Mouse (Mus musculus) CH12.LX (cell line): Measurements from ENCODE around the gene Plpp3. TPM values are rescaled to one million over a fixed set of nuclear protein-coding genes. Genes with fewer than 3 reads are reported as not detected.

Experiments
- DNase-seq: peaks from one replicate; pipeline ENCODE4 v3.0.0-alpha.2; 2013; ENCODE audit errors: extremely low read depth
- H3K27ac ChIP-seq: 2 replicates; pipeline ENCODE4 v1.5.1; 2012; ENCODE audit warnings: low read depth, mild to moderate bottlenecking, control low read depth, moderate library complexity; ENCODE audit not compliant: insufficient read depth
- H3K27me3 ChIP-seq: replicated peaks from 2 replicates; pipeline ENCODE3; 2012; ENCODE audit warnings: inconsistent platforms
- H3K36me3 ChIP-seq, 2 experiments: replicated peaks in 1 of 2; 2 replicates each; pipeline versions ENCODE3 to v1.6.1; 2012; ENCODE audit warnings: inconsistent platforms in 1 of 2, low read length in 1 of 2, mild to moderate bottlenecking in 1 of 2, mixed read lengths in 1 of 2, moderate library complexity in 1 of 2; ENCODE audit not compliant: control insufficient read depth in 1 of 2, insufficient read depth in 1 of 2
- H3K4me1 ChIP-seq, 2 experiments: 2 replicates each; pipeline ENCODE4 v1.6.1; 2012; ENCODE audit warnings: inconsistent platforms in 1 of 2, moderate library complexity in 1 of 2; ENCODE audit not compliant: insufficient read depth in 2 of 2, control insufficient read depth in 1 of 2
- H3K4me2 ChIP-seq: 2 replicates; pipeline ENCODE4 v1.6.1; 2012; ENCODE audit warnings: low read depth, mild to moderate bottlenecking, control low read depth; ENCODE audit not compliant: poor library complexity, insufficient read depth, severe bottlenecking
- H3K4me3 ChIP-seq, 3 experiments: fragments of 150-350 bp in 1 of 3; sonication (generic) in 1 of 3; replicated peaks in 1 of 3; 2 replicates each; pipeline versions ENCODE3 to v1.5.1; 2011 to 2012; ENCODE audit warnings: low read depth in 2 of 3, low read length in 2 of 3, mild to moderate bottlenecking in 2 of 3, moderate library complexity in 2 of 3, control low read depth in 1 of 3, improper control_type of control experiment in 1 of 3, inconsistent platforms in 1 of 3, mixed read lengths in 1 of 3; ENCODE audit not compliant: poor library complexity in 1 of 3
- H3K79me2 ChIP-seq: replicated peaks from 2 replicates; pipeline ENCODE4 v1.6.1; 2012; ENCODE audit warnings: mild to moderate bottlenecking, moderate library complexity; ENCODE audit not compliant: control insufficient read depth, poor library complexity, insufficient read depth, severe bottlenecking; ENCODE audit errors: extremely low read depth
- H3K9ac ChIP-seq: 2 replicates; pipeline ENCODE4 v1.6.1; 2012; ENCODE audit warnings: low read depth, mild to moderate bottlenecking, control low read depth, moderate library complexity; ENCODE audit not compliant: insufficient read depth
- H3K9me3 ChIP-seq: replicated peaks from 2 replicates; pipeline ENCODE3; 2012; ENCODE audit warnings: low read length, inconsistent platforms, mixed read lengths
- CHD1 ChIP-seq: IDR thresholded peaks from 2 replicates; pipeline ENCODE4 v1.6.1; 2012; ENCODE audit warnings: low read depth, low read length, improper control_type of control experiment, inconsistent platforms
- CHD2 ChIP-seq: IDR thresholded peaks from 2 replicates; pipeline ENCODE4 v1.6.1; 2011; ENCODE audit warnings: low read length, improper control_type of control experiment
- CTCF ChIP-seq, 2 experiments: IDR thresholded peaks in 1 of 2; conservative IDR thresholded peaks in 1 of 2; 2 replicates each; pipeline ENCODE4 v1.5.1; 2011 to 2012; ENCODE audit warnings: low read depth in 2 of 2, low read length in 2 of 2, improper control_type of control experiment in 1 of 2, inconsistent platforms in 1 of 2, mild to moderate bottlenecking in 1 of 2, moderate library complexity in 1 of 2
- ETS1 ChIP-seq: conservative IDR thresholded peaks from 2 replicates; pipeline ENCODE4 v1.6.1; 2012; ENCODE audit warnings: low read depth, mild to moderate bottlenecking, inconsistent platforms, low read length, improper control_type of control experiment, moderate library complexity
- GABPA ChIP-seq: IDR thresholded peaks from 2 replicates; pipeline ENCODE4 v1.6.1; 2012; ENCODE audit warnings: low read depth, low read length, improper control_type of control experiment, inconsistent platforms; ENCODE audit not compliant: insufficient replicate concordance
- IRF4 ChIP-seq: IDR thresholded peaks from 2 replicates; pipeline ENCODE4 v1.6.1; 2014; ENCODE audit warnings: low read depth, mild to moderate bottlenecking, inconsistent platforms, low read length, improper control_type of control experiment
- JUN ChIP-seq: IDR thresholded peaks from 2 replicates; pipeline ENCODE4 v1.6.1; 2011; ENCODE audit warnings: low read depth, mild to moderate bottlenecking, low read length, improper control_type of control experiment, moderate library complexity; ENCODE audit not compliant: insufficient read depth
- JUND ChIP-seq: conservative IDR thresholded peaks from 2 replicates; pipeline ENCODE4 v1.6.1; 2011; ENCODE audit warnings: low read depth, low read length, improper control_type of control experiment
- KAT2A ChIP-seq: IDR thresholded peaks from 2 replicates; pipeline ENCODE4 v1.6.1; 2012; ENCODE audit warnings: low read length, improper control_type of control experiment, inconsistent platforms; ENCODE audit not compliant: insufficient replicate concordance
- MAFK ChIP-seq: IDR thresholded peaks from 2 replicates; pipeline ENCODE4 v1.6.1; 2011; ENCODE audit warnings: low read length, improper control_type of control experiment; ENCODE audit not compliant: insufficient replicate concordance
- MAX ChIP-seq: IDR thresholded peaks from 2 replicates; pipeline ENCODE4 v1.6.1; 2011; ENCODE audit warnings: low read length, improper control_type of control experiment
- MAZ ChIP-seq: IDR thresholded peaks from 2 replicates; pipeline ENCODE4 v1.6.1; 2012; ENCODE audit warnings: low read depth, mild to moderate bottlenecking, inconsistent platforms, low read length, improper control_type of control experiment, moderate library complexity
- MEF2A ChIP-seq: IDR thresholded peaks from 2 replicates; pipeline ENCODE4 v1.6.1; 2014; ENCODE audit warnings: low read depth, mild to moderate bottlenecking, inconsistent platforms, low read length, improper control_type of control experiment, borderline replicate concordance
- MXI1 ChIP-seq: IDR thresholded peaks from 2 replicates; pipeline ENCODE4 v1.6.1; 2011; ENCODE audit warnings: mild to moderate bottlenecking, low read depth, low read length, improper control_type of control experiment
- MYC ChIP-seq: IDR thresholded peaks from 2 replicates; pipeline ENCODE4 v1.6.1; 2011; ENCODE audit warnings: low read depth, mild to moderate bottlenecking, improper control_type of control experiment, low read length
- NELFE ChIP-seq: IDR thresholded peaks from 2 replicates; pipeline ENCODE4 v1.6.1; 2011; ENCODE audit warnings: low read depth, low read length, improper control_type of control experiment
- PAX5 ChIP-seq: IDR thresholded peaks from 2 replicates; pipeline ENCODE4 v1.6.1; 2012; ENCODE audit warnings: low read length, inconsistent platforms, mixed read lengths
- POLR2A ChIP-seq: IDR thresholded peaks from 2 replicates; pipeline ENCODE4 v1.6.1; 2011; ENCODE audit warnings: low read depth, mild to moderate bottlenecking, improper control_type of control experiment, low read length
- POLR2AphosphoS2 ChIP-seq: IDR thresholded peaks from 2 replicates; pipeline ENCODE4 v1.6.1; 2011; ENCODE audit warnings: low read depth, low read length, improper control_type of control experiment
- RAD21 ChIP-seq: IDR thresholded peaks from 2 replicates; pipeline ENCODE4 v1.6.1; 2011; ENCODE audit warnings: low read depth, mild to moderate bottlenecking, low read length, improper control_type of control experiment, moderate library complexity
- SMC3 ChIP-seq: IDR thresholded peaks from 2 replicates; pipeline ENCODE4 v1.6.1; 2011; ENCODE audit warnings: low read depth, low read length, improper control_type of control experiment
- UBTF ChIP-seq: IDR thresholded peaks from 2 replicates; pipeline ENCODE4 v1.6.1; 2012; ENCODE audit warnings: low read depth, mild to moderate bottlenecking, inconsistent platforms, low read length, improper control_type of control experiment, moderate library complexity
- dilution Hi-C: fragments of 300-500 bp; cut with MboI; formaldehyde crosslinking; loops from 2 replicates; pipeline ENCODE4 v1.14.3; 2020; ENCODE audit warnings: low sequenced_read_pairs; ENCODE audit not compliant: extremely low pct_unique_long_range_greater_than_20kb, extremely low pct_ligation_motif_present
- in situ Hi-C: fragments of 300-500 bp; cut with MboI; formaldehyde crosslinking; loops from 3 replicates; pipeline ENCODE4 v1.14.3; 2019; ENCODE audit warnings: low sequenced_read_pairs, low pct_ligation_motif_present, low pct_unique_long_range_greater_than_20kb, mixed read lengths
- polyA plus RNA-seq: library from polyadenylated mRNA; unstranded; fragments of >175 nt; gene quantifications from 2 replicates; pipeline ENCODE4 v1.2.1, GENCODE M21; 2012; ENCODE audit warnings: low read depth; ENCODE audit not compliant: insufficient read length
- total RNA-seq, 2 experiments: library from RNA; depleted of rRNA; stranded (reverse); fragments of 300-350 nt in 1 of 2; fragments of >200 nt in 1 of 2; gene quantifications; 2 replicates each; pipeline ENCODE4 v1.2.3; 2012 to 2014

The Plpp3 gene
- total and polyA plus RNA-seq, 3 experiments, result 0.34 to 1.6 (median 1.2) TPM

- dilution Hi-C loops (no loop called here), in situ Hi-C loops (no loop called here)
- H3K9me3 ChIP-seq, result no peaks in the 10 kb centered on the region
- H3K9ac ChIP-seq, result no peak overlapping the region
- no peaks in the 10 kb centered on the region for H3K4me1 ChIP-seq
- H3K4me2 ChIP-seq, result no peak overlapping the region
- DNase-seq, result no peak
- TF ChIP-seq JUN (no peak), GABPA (no peak), CHD1 (no peak), PAX5 (no peak), MAFK (no peak), IRF4 (no peak), MYC (no peak), NELFE (no peak), MXI1 (no peak), CTCF (conservative IDR thresholded peaks at IDR 0.05 in 1 of 2, IDR thresholded peaks at IDR 0.05 in 1 of 2; ENCODE audit: low read depth in 2 of 2, low read length in 2 of 2) (no peak), RAD21 (no peak), KAT2A (no peak), SMC3 (no peak), MEF2A (no peak), UBTF (no peak), ETS1 (no peak), POLR2A (no peak), CHD2 (no peak)
- no peak overlapping the region for H3K4me3 ChIP-seq
- H3K27me3 ChIP-seq, result no peaks in the 10 kb centered on the region
- no peak overlapping the region for H3K27ac ChIP-seq
- H3K79me2 ChIP-seq, result no peaks in the 10 kb centered on the region
- peaks cover 0 to 6% of the 10 kb centered on the region in 2 experiments for H3K36me3 ChIP-seq
These were observed 39.0 kb downstream of the Plpp3 start for GRCm38 (mm10) chr4:105196099-105196498.

DNA sequence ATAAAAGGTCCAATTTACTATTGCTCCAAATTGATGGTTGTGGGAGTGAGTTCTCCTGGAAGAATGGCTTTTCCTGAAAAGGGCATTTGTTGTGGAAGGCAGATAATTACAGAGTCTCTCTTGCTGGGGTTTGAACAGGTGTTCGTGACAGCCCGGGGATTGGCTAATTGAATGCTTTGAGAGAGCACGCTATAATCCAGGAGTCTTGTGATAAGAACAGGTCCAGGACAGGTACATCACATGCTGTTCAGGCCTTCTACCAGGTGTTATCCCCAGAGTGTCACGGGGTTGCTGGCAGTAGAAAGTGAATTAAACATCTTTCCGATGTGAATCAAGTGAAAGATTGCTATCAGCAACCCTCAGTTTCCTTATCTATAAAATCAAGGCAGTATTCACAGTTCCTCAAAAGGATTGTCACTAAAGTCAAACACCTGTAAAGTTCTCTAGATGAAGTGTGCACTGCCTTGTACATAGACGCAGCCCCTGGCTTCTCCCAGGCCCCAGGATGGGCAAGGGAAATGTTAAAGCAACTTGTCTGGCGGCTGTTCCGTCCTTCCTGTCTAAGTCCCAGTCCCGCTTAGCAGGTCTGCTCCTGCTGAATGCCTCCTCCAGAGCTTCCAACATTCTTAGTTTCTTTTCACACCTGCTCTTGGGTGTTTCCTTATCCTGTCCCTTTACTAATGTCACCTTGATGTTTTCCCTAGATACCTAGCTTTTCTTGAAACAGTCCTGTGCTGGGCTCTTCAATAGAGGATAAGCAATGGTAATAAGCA is 40.0 kb downstream of the Plpp3 start:
- no peaks in the 10 kb centered on the region for H3K4me1 ChIP-seq

More for the DNA sequence above, 40.0 kb downstream of the Plpp3 start:
- dilution Hi-C loops (no loop called here), in situ Hi-C loops (no loop called here)
- no peak overlapping the region for H3K9ac ChIP-seq
- no peak overlapping the region for H3K4me3 ChIP-seq
- H3K27ac ChIP-seq, result no peak overlapping the region
- no peak overlapping the region for H3K4me2 ChIP-seq
- no peaks in the 10 kb centered on the region for H3K79me2 ChIP-seq
- no peaks in the 10 kb centered on the region for H3K9me3 ChIP-seq
- no peaks in the 10 kb centered on the region for H3K27me3 ChIP-seq
- TF ChIP-seq MAX (no peak), CHD2 (no peak), POLR2AphosphoS2 (no peak), GABPA (no peak), MAZ (no peak), SMC3 (no peak), MXI1 (no peak), IRF4 (no peak), JUND (no peak), MEF2A (no peak), POLR2A (no peak), RAD21 (no peak)
- DNase-seq, result no peak
- peaks cover 0 to 6% of the 10 kb centered on the region in 2 experiments for H3K36me3 ChIP-seq
